Mouse (Mus musculus) kidney, adult 2 months (tissue): ENCODE measurements around the gene Pygb.
A peak's percentile ranks its signal among the peaks of the same experiment; 100 is the strongest.

Experiments used
- CTCF ChIP-seq: fragments of 200-500 bp; conservative IDR thresholded peaks from 2 replicates; pipeline ENCODE4 v1.5.1; 2011; ENCODE audit warnings: low read depth, mild to moderate bottlenecking, control low read depth, low read length, moderate library complexity, mixed read lengths; ENCODE audit not compliant: insufficient read depth, insufficient read length
- POLR2A ChIP-seq: fragments of 200-500 bp; IDR thresholded peaks from one replicate; pipeline ENCODE4 v1.6.1; 2011; ENCODE audit warnings: low read depth, low read length, control low read depth

DNA sequence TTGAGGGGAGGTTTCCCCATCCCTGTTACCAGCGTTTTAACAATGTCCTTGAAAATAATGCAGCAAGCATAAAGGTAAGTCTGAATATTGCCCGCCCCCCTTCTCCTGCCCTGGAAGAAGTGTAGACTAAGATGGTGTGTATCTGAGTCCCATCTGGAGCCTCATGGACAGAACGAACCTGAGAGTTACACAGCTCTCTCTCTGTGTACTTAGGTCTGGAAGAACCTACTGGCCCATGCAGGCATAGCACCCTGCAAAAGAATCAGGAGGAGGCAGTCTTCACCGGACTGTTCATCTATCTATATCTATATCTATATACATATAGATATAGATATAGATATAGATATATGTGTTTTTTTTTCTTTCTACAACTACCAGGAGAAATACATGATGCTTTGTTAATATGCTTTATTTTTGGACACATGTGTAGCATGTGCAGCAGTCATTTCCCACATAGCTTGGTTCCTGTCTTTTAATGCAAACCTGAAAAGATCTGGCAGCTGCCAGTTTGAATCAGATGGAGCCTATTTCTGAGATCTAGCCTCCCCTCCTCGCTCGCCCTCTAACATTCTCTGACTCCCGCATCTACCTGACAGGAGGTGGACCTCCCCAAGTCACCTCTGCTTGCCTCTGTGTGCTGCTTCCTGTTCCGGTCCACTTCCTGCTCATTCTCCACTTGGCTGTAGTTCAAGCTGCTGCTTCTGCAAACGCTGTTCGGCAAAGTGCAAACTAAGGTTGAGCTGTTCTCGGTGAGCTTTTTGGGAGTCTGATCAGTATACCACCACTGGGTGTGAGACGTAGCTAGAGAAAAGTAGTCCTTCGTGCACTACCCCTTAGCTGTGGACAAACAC, 36.2 kb upstream of the Pygb start:
- TF ChIP-seq POLR2A (no peak), CTCF (peak; percentile 24; the same call in 1 of the 2 replicates)
